9 mouse cellular contexts compared by ENCODE assay signal in genomic region chr2:152144158-152144450, GRCm38 (mm10). TPM values are rescaled to one million over a fixed set of nuclear protein-coding genes. Genes with fewer than 3 reads are reported as not detected.
DNase-seq lines count a peak whose midpoint lies in the region; ATAC-seq lines count a peak whose summit lies in the region.
"Had no signal": no experiment of that assay in that cellular context is flagged by ENCODE, and none has a peak within 500 bp of the region (broad histone marks: within the 10 kb centered on the region; RNA-seq: fewer than 3 reads in every experiment).

No protein-coding gene starts in this region.

- H3K4me2 ChIP-seq in kidney, embryonic 15.5 days, result peak overlapping the region; percentile 96
- H3K4me2 ChIP-seq in embryonic facial prominence, embryonic 15.5 days (replicated peaks), result peak overlapping the region; percentile 93
- peak overlapping the region; percentile 83 for H3K4me2 ChIP-seq in intestine, embryonic 14.5 days (ENCODE audit: low read length)
- peak overlapping the region; percentile 68 for H3K4me2 ChIP-seq in midbrain, embryonic 15.5 days

- WGBS in kidney, embryonic 15.5 days, result 16% methylated on average over 9 of the region's 9 CpGs
- WGBS in embryonic facial prominence, embryonic 15.5 days, result 14% methylated on average over 9 of the region's 9 CpGs
- 21% methylated on average over 9 of the region's 9 CpGs for WGBS in intestine, embryonic 14.5 days
- 20% methylated on average over 9 of the region's 9 CpGs for WGBS in midbrain, embryonic 15.5 days

- peaks cover 44% of the 10 kb centered on the region for H3K4me1 ChIP-seq in kidney, embryonic 15.5 days
- peaks cover 28% of the 10 kb centered on the region for H3K4me1 ChIP-seq in embryonic facial prominence, embryonic 15.5 days
- peaks cover 11% of the 10 kb centered on the region; the same call in 1 of the 2 replicates for H3K4me1 ChIP-seq in intestine, embryonic 14.5 days (replicated peaks; ENCODE audit: control insufficient read depth, insufficient read depth, low read length)
- H3K4me1 ChIP-seq in midbrain, embryonic 15.5 days, result peaks cover 26% of the 10 kb centered on the region

- H3K27me3 ChIP-seq in kidney, embryonic 15.5 days, result peaks cover 56% of the 10 kb centered on the region
- peaks cover 66% of the 10 kb centered on the region for H3K27me3 ChIP-seq in embryonic facial prominence, embryonic 15.5 days
- H3K27me3 ChIP-seq in intestine, embryonic 14.5 days (replicated peaks; ENCODE audit: control insufficient read depth, insufficient read depth, low read length), result peaks cover 28% of the 10 kb centered on the region
- H3K27me3 ChIP-seq in midbrain, embryonic 15.5 days (replicated peaks), result peaks cover 47% of the 10 kb centered on the region

- no peak overlapping the region for H3K27ac ChIP-seq in kidney, embryonic 15.5 days
- H3K27ac ChIP-seq in embryonic facial prominence, embryonic 15.5 days (replicated peaks), result no peak overlapping the region
- H3K27ac ChIP-seq in intestine, embryonic 14.5 days (ENCODE audit: low read depth), result no peak overlapping the region
- H3K27ac ChIP-seq in midbrain, embryonic 15.5 days, result no peak overlapping the region

- H3K9ac ChIP-seq in kidney, embryonic 15.5 days, result peak overlapping the region; percentile 57
- H3K9ac ChIP-seq in embryonic facial prominence, embryonic 15.5 days, result no peak overlapping the region
- H3K9ac ChIP-seq in intestine, embryonic 14.5 days (ENCODE audit: low read length), result peak overlapping the region; percentile 40
- H3K9ac ChIP-seq in midbrain, embryonic 15.5 days, result peak overlapping the region; percentile 26; the same call in 1 of the 2 replicates

- ATAC-seq in kidney, embryonic 15.5 days (replicated peaks; ENCODE audit: low FRiP score), result no peak
- no peak for ATAC-seq in embryonic facial prominence, embryonic 15.5 days (ENCODE audit: insufficient number of reproducible peaks, low FRiP score, low TSS enrichment, low read depth)
- no peak for ATAC-seq in intestine, embryonic 14.5 days (replicated peaks; ENCODE audit: low FRiP score, low TSS enrichment, low read depth)
- ATAC-seq in midbrain, embryonic 15.5 days (replicated peaks), result no peak

- peak overlapping the region; percentile 57 for H3K4me3 ChIP-seq in kidney, embryonic 15.5 days (replicated peaks)
- H3K4me3 ChIP-seq in embryonic facial prominence, embryonic 15.5 days (replicated peaks), result peak overlapping the region; percentile 50
- peak overlapping the region; percentile 48 for H3K4me3 ChIP-seq in intestine, embryonic 14.5 days (ENCODE audit: low read depth, low read length)
- peak overlapping the region; percentile 44 for H3K4me3 ChIP-seq in midbrain, embryonic 15.5 days

- DNase-seq in kidney, adult 8-10 months, result no peak
- DNase-seq in intestine, embryonic 14.5 days (ENCODE audit: low spot score), result no peak
- DNase-seq in gastrocnemius, postnatal 10 days, result no peak
- DNase-seq in frontal cortex, postnatal 25 days (ENCODE audit: low spot score in 2 of 2), result no peak
- no peak for DNase-seq in gastrocnemius, postnatal 25 days

- H3K36me3 ChIP-seq in kidney, embryonic 15.5 days, result no peaks in the 10 kb centered on the region
- H3K36me3 ChIP-seq in embryonic facial prominence, embryonic 15.5 days, result no peaks in the 10 kb centered on the region
- H3K36me3 ChIP-seq in intestine, embryonic 14.5 days (ENCODE audit: control insufficient read depth, insufficient read depth, low read length), result no peaks in the 10 kb centered on the region
- H3K36me3 ChIP-seq in midbrain, embryonic 15.5 days (replicated peaks), result no peaks in the 10 kb centered on the region
- H3K36me3 ChIP-seq: G1E had no signal

- H3K9me3 ChIP-seq in kidney, embryonic 15.5 days (replicated peaks), result no peaks in the 10 kb centered on the region
- no peaks in the 10 kb centered on the region for H3K9me3 ChIP-seq in embryonic facial prominence, embryonic 15.5 days (replicated peaks)
- H3K9me3 ChIP-seq in intestine, embryonic 14.5 days (ENCODE audit: control insufficient read depth, low read length), result no peaks in the 10 kb centered on the region
- no peaks in the 10 kb centered on the region for H3K9me3 ChIP-seq in midbrain, embryonic 15.5 days

RNA-seq across cellular contexts. Expression of gene Tcf15, which starts 0.7 kb away (rescaled TPM):
- polyA plus RNA-seq in kidney, embryonic 15.5 days (2015; fragmentation: Nextera tagmentation; extraction: Ambion mirVana), result 13.5 TPM in 2 replicates
- 5.5 and 6.5 TPM in 2 replicates for polyA plus RNA-seq in embryonic facial prominence, embryonic 15.5 days (2015; fragmentation: Nextera tagmentation; extraction: Ambion mirVana)
- 14.4 and 15.9 TPM in 2 replicates for polyA plus RNA-seq in intestine, embryonic 14.5 days (2014; fragmentation: Nextera tagmentation; extraction: Ambion mirVana)
- polyA plus RNA-seq in midbrain, embryonic 15.5 days (2015; fragmentation: Nextera tagmentation; extraction: Ambion mirVana), result 1.1 TPM in 2 replicates
- total RNA-seq in gastrocnemius, postnatal 10 days (2021), result 10 to 100 TPM; 17.4 to 22.4 TPM
- 10 to 100 TPM; 11.2 to 12.4 TPM for total RNA-seq in gastrocnemius, postnatal 25 days (2021)
- total RNA-seq: G1E had no signal
- polyA plus RNA-seq: G1E had no signal

RNA-seq across cellular contexts. Expression of gene Srxn1, which starts 38.8 kb away (rescaled TPM):
- 12.7 and 14.5 TPM in 2 replicates for polyA plus RNA-seq in kidney, embryonic 15.5 days (2015; fragmentation: Nextera tagmentation; extraction: Ambion mirVana)
- 11.0 and 11.5 TPM in 2 replicates for polyA plus RNA-seq in embryonic facial prominence, embryonic 15.5 days (2015; fragmentation: Nextera tagmentation; extraction: Ambion mirVana)
- 12.0 and 12.4 TPM in 2 replicates for polyA plus RNA-seq in intestine, embryonic 14.5 days (2014; fragmentation: Nextera tagmentation; extraction: Ambion mirVana)
- polyA plus RNA-seq in midbrain, embryonic 15.5 days (2015; fragmentation: Nextera tagmentation; extraction: Ambion mirVana), result 21.5 and 23.7 TPM in 2 replicates
- 10 to 100 TPM in 1 of 2 experiments, 1 to 10 TPM in 1; 8.7 to 14.7 TPM for total RNA-seq in gastrocnemius, postnatal 10 days (2021)
- 10 to 100 TPM; 18.8 to 24.8 TPM for total RNA-seq in gastrocnemius, postnatal 25 days (2021)
